Mouse (Mus musculus) layer of hippocampus, adult 9-11 months (tissue): ENCODE results near the gene Ak5.
A peak's percentile ranks its signal among the peaks of the same experiment; 100 is the strongest.
"Not testable (repeated sequence)": the region's sequence is repeated elsewhere in the genome, so short reads cannot be mapped to it uniquely, and the experiment has no call there.

Experiments
- DNase-seq: peaks from one replicate; pipeline ENCODE4 v3.0.0; 2022

Ak5 gene

GRCm38 (mm10) chr3:152668239-152668638 lies at the start of gene Ak5:
TSS of gene Ak5 (minus strand) at chr3:152668360.
- DNase-seq: no peak

GRCm38 (mm10) chr3:152713991-152714902 lies 46.1 kb upstream of the Ak5 start, which contains the start of gene Pigk:
TSS of gene Pigk (plus strand) at chr3:152714100.
- DNase-seq: peak; percentile 89

GRCm38 (mm10) chr3:152712957-152713356 lies 44.8 kb upstream of the Ak5 start:
- DNase-seq: no peak

GRCm38 (mm10) chr3:152709936-152710335 lies 41.8 kb upstream of the Ak5 start:
- no peak for DNase-seq

- DNase-seq: no peak
Measured at GRCm38 (mm10) chr3:152707321-152707823, 39.2 kb upstream of the Ak5 start.

GRCm38 (mm10) chr3:152706901-152707300 lies 38.7 kb upstream of the Ak5 start:
- no peak for DNase-seq

- no peak for DNase-seq
Measured at GRCm38 (mm10) chr3:152705826-152706225, 37.7 kb upstream of the Ak5 start.

- DNase-seq: no peak
Measured at GRCm38 (mm10) chr3:152702274-152702843, 34.2 kb upstream of the Ak5 start.

- DNase-seq: not testable (repeated sequence)
Measured at GRCm38 (mm10) chr3:152701536-152701935, 33.4 kb upstream of the Ak5 start.

GRCm38 (mm10) chr3:152699261-152699660 lies 31.1 kb upstream of the Ak5 start:
- DNase-seq: no peak

- DNase-seq: no peak
Measured at GRCm38 (mm10) chr3:152698017-152698416, 29.9 kb upstream of the Ak5 start.

GRCm38 (mm10) chr3:152694950-152695349 lies 26.8 kb upstream of the Ak5 start:
- no peak for DNase-seq

- DNase-seq: no peak
Measured at GRCm38 (mm10) chr3:152689105-152689504, 20.9 kb upstream of the Ak5 start.

GRCm38 (mm10) chr3:152688532-152688931 lies 20.4 kb upstream of the Ak5 start:
- DNase-seq: no peak

GRCm38 (mm10) chr3:152674663-152675062 lies 6.5 kb upstream of the Ak5 start:
- no peak for DNase-seq

GRCm38 (mm10) chr3:152669783-152670182 lies 1.6 kb upstream of the Ak5 start:
- DNase-seq: no peak

- no peak for DNase-seq
Measured at GRCm38 (mm10) chr3:152668793-152669192, 633 bp upstream of the Ak5 start.

GRCm38 (mm10) chr3:152667356-152668211 lies 576 bp downstream of the Ak5 start:
- DNase-seq: peak; percentile 59

GRCm38 (mm10) chr3:152666991-152667355 lies 1.2 kb downstream of the Ak5 start:
- no peak for DNase-seq

GRCm38 (mm10) chr3:152658592-152658991 lies 9.6 kb downstream of the Ak5 start:
- DNase-seq: no peak

- DNase-seq: no peak
Measured at GRCm38 (mm10) chr3:152651991-152652390, 16.2 kb downstream of the Ak5 start.

- peak; percentile 49 for DNase-seq
Measured at GRCm38 (mm10) chr3:152644610-152645009, 23.6 kb downstream of the Ak5 start.
